Mouse (Mus musculus): ENCODE measurements around the gene Tex36.

- no peak for TF ChIP-seq POLR2A (IDR thresholded peaks at IDR 0.05; ENCODE audit: low read depth, low read length)
- no peak for TF ChIP-seq CTCF (IDR thresholded peaks at IDR 0.05; ENCODE audit: extremely low read depth, insufficient read depth, insufficient read length, insufficient replicate concordance)
Measured at GRCm38 (mm10) chr7:133576281-133576680, 25.7 kb downstream of the Tex36 start.

All from spleen, adult 2 months (tissue).